Mouse (Mus musculus) urinary bladder, postnatal 25 days (tissue): ENCODE results near the gene Hs2st1.

Experiments used
- DNase-seq: peaks from one replicate; pipeline ENCODE4 v3.0.0; 2022; ENCODE audit warnings: low spot score

Hs2st1 gene

DNA sequence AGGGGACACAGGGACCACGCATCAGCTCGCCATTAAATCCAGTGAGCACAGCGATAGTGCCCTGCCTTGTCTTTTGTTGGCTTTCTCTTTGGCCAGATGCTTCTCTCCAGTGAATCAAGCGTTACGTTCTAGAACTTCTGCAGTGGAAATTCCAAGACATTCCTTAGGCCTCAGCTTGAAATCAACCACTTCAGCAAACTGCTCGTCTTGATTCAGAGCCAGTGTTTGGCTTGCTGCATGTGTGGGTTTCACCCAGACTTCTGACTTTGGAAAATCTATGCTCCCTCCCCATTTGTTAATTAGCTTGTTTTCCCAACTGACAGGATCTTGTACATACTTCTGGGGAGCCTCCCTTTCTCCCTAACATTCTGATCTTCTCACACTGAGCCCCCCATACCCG lies 16.8 kb upstream of the Hs2st1 start:
- DNase-seq: no peak

DNA sequence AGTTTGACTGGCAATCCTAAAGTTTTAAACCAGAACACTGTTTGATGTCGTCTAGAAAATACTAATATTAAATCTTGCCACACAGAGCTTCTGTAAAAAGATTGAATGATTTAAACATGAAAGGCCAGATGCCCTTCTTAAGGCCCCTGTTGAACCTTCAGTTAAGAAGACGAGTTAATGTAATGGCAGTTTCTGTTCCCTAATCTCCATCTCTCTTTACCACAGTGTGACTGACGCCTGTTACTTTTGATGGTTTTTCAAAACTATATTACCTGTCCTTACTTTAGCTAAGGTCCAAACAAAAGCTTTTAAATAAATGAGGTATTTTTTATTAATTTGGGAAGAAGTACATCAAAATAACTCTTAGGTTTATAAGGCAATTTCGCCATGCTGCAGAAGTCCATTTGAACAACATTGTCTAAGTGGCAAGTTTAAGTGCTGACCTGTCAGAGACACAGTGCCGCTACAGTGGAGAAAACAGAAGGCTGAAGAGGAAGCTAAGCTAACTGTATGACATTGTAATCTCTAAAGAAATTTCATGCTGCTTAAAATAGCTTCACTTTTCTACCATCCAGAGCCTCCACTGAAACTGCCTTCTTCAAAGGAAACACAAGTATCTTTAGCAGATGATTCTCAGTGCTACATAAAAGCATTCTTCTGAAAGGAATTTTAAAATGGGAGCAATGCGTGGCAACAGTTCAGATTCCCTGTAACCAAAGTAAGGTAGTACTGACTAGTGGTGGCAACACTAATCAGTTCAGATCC lies 15.0 kb upstream of the Hs2st1 start:
- DNase-seq: no peak

DNA sequence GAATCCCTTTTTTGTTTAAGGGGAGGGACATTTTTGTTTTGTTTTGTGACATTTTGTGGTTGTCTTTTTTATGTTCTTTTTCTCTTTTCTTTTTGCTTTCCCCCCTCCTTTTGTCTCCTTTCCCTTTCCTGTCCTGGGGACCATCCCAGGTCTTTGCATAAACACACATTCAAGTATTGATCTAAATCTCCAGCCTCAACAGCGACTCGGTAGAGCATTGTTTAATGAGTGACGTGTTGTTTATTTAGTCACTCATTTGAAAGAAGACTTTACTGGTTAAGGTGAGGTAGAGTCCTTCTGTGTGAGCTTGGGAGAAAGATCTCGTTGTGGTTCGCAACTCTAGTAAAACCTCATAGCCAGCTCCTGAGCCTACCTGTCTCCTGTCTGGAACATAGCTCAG lies 13.8 kb upstream of the Hs2st1 start:
- DNase-seq: no peak

DNA sequence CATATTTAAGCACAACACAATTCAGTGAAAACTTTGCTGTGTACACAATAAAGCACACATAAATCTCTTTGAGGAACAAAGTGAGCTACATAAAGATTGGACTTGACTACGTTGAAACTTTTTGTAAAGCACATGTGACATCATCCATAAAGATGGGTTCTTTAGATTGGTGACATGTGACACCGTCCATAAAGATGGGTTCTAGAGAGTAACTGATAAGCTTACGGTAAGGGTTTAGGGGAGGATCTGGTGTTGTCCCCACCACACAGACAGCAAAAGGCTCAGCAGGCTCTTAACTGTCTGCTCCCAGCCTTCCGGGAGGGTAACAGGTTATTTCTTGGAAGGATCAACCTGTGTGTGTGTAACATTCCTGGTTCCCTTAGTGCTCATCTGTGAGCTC lies 12.3 kb upstream of the Hs2st1 start:
- DNase-seq: no peak

DNA sequence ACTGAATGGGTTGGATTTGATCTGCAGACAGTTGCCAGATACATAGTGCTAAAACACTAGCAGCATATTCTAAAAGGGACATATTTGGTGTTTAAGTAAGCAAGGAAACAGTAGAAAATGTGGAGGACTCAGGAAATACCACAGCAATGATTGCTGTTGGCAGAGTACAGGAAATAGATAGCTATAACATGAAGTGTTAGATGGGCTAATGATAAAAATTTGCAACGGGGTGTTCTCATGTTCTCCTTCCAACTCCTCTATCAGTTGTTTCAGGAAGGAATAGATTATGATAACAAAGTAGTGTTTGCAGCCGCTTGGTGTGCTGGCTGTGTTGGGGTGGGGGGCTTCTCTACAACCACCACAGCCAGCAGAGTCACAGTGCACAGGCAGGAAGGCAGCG lies 11.9 kb upstream of the Hs2st1 start:
- no peak for DNase-seq

DNA sequence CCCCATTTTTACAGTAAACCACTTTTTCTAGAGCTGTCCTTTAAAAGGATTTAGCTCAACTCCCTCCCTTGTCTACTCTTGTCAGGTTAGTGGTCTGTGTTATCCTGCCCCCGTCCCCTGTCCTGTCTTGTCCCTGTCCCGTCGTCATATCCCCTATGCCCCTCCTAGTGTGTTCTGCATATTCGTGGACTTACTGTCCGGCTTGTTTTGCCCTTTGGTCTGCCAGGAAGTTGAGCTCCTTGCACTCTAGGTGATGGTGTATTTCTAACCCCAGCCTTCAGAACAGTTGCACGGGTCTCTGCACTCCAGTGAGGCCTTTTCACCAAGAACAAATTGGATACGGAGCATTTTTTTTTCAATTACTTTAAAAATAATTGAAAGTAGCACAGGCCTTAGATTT lies 10.3 kb upstream of the Hs2st1 start:
- DNase-seq: no peak

DNA sequence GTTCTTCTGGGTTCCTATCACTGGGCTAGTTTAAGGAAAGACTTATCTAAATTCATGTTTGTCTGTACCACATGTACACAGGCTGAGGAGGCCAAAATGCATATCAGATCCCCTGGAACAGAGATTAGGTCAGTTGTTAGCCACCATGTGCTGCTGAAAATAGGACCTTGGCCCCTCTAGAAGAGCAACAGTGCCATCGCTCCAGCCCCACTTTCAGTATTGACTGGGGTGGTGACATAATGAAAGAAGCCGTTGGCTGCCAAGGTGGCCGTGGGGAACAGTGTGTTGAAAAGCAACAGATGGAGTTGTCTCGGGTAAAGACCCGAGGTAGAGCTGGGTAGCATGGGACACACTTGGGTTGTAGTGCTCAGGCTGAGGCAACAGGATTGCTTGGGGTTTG lies 9.8 kb upstream of the Hs2st1 start:
- DNase-seq: no peak

DNA sequence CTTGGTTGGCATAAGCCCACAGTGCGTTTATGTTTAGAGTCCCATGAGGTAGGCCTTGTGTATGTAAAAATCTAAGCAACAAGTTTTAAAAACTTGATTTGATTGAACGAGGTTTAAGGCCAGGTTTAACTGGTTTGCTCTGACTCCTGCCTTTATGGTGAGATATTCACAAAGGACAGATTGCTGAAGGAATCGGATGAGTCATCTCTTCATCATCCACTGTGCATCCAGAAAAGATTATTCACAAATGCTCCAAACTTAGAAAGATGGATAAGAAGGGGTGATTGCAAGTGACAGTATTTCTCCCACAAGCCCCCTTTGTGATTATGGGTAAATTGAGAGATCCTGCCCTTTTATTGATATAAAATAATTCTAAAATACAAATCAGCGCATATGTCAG lies 8.9 kb upstream of the Hs2st1 start:
- no peak for DNase-seq

DNA sequence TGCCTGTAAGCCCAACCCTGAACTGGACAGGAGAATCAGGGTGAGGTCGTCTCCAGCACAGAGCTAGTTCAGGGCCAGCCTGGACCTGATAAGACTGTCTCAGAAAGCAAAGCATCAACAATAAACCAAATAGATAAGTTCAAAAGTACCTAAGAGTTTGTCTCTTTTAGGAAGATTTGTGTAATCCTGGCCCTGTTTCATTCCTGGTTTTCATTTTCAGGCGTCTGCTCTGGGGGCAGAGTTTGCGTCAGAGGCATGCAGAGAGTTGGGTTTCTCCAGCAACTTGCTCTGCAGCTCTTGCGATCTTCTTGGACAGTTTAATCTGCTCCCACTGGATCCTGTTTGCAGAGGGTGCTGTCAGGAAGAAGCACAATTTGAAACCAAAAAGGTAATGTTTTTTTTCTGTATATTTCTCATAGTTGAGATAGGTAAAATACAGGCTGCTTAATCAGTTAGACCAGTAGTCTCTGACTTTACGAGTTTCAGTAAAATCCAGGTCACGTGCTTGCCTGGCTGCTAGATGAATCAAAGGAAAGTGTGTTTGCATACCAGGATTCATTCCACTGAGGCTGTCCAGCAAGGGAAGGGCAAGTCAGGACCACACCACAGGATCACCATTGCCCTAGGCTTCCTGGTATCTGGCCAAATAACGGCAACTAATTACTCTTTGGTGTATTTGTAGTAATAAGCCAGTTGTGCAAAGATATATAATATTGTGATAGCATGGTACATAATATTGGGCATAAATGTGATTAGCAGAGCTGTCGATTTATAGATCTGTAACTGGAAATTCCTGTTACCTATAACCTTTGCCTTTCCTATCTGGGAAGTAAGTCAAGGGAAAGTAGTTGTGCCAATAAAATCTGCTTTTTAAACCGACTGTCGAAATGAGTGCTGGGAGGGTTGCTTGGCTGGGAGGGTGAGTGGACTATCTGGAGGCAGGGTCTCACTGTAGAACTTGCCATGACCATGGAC lies 7.7 kb upstream of the Hs2st1 start:
- DNase-seq: no peak

DNA sequence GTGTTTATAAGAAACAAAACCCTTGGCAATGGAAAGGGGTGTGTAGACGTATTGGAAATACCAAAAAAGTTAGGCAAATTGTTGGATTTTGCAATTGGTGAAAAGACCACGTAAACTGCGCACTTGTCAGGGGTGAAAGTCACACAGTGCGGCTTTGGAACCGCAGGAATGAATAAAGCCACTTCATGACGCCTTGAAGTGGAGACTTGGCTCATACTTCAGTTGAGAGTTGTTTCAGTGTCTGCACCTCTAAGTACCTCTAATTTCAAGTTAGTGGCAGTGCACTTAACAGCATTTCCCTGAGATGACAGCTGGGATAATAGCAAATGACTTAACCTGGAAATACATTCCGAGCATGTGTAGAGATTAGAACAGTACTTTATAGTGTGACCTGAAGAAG lies 4.3 kb upstream of the Hs2st1 start:
- DNase-seq: no peak

DNA sequence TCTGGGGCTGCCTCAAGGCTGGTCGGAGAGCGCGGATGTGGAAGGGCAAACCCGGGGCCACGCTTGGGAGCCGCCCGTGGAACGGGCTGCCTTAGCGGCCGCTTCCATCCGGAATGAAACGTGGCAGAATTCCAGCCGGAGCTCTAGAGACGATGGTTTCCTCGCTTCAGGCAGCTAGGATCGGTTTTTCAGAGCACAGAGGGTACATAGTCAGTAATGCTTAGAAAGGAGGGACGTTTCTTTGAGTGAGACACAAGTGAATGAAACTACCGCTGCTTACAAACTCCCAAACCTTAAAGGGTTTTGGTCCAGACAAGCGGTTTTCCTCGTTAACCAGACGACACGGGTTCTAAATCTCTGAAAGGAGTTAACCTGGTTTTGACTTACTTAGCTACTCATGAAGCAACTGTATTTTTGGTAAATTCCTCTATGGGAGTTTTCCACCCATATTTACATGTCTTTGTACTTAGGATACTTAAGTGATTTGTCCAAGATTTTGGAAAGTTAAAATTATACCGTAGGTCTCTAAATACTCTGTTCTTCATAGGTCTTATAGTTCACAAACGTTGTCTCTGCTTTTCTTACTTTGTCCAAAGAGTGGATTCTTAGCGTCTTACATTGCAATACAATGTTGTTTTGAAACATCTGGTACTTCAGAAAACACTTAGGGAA lies 971 bp upstream of the Hs2st1 start:
- no peak for DNase-seq

DNA sequence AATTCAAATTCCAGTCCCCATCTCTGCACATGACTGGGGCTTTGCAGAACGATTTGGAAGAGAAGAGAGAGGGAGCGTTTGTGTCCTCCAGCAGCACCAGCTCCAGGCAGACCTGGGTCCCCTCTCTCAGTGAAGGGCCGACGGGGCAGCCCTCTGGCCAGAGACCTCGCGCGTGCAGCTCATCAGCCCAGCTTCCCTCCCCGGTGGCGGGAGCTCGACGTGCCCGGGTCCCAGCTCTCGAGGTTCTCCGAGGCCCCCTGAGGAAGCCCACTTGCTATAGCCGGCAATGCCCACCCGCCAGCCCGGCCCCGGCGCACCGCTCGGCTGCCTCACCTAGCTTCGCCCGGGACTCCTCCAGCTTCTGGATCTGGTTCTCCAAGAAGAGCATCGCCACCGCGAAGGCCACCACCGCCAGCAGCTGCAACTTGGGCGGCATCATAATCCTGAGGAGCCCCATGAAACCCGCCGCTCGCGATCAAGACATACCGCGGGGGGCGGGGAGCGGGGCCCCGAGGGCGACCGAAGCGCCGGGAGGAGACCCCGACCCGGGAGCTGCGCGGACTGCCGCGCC lies 495 bp downstream of the Hs2st1 start:
- peak; percentile 40 for DNase-seq

DNA sequence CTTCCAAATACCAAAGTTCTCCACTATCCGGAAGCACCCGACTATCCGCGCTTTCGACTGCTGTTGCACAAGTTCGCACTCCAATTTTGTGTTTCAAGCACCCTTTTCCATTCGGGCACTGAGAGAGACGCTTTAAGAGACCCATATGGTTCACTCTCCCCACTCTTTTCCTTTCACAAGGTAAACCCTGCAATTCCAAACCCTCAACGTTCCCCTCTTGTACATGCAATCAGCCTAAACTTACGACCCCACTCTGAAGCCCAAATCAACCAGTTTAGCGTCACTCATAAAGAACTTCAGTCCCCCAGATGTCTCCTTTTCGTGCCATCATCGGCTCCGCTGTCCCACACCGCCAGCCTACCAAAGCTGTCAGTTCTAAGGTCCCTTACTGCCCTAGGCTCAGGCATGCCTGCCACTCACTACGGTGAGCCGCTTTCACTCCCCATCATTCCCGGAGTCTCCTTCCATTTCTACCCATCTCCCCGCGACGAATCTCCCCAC lies 1.1 kb downstream of the Hs2st1 start:
- DNase-seq: no peak

DNA sequence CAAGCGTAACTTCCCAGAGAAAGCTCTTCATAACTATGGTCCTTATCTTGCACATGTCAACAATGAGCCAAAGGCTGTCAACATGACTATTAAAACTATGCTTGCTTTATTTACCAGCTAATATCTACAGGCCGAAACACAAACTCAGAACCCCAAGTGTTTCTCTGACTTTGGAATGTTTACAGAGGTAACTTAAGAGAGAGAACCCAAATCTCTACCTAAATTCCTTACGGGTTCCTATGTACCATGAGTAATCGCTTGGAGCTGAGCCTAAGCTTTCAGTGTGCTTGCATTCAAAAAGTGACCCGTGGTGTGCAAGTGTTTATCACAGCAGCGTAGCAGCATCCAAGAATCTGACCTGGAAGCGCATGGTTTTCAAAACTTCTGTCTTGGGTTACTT lies 4.8 kb downstream of the Hs2st1 start:
- DNase-seq: no peak

DNA sequence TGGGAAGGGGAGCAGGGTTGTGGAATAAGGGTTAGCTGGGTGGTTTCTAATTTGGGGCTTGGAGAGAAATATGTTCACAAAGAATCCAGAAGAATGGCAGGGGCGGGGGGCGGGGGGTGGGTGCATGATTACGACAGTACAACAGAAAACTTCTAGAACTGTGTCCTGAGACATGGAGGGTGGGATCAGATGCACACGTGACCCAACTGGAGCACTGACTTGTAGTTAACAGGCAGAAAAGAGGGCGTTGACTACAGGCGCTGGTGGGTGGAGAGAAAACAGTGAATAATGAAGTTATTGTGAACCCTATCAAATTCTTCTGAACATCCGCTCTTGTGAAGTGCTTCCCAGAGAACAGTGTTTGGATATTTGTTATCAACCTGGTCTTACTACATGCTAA lies 6.1 kb downstream of the Hs2st1 start:
- no peak for DNase-seq

DNA sequence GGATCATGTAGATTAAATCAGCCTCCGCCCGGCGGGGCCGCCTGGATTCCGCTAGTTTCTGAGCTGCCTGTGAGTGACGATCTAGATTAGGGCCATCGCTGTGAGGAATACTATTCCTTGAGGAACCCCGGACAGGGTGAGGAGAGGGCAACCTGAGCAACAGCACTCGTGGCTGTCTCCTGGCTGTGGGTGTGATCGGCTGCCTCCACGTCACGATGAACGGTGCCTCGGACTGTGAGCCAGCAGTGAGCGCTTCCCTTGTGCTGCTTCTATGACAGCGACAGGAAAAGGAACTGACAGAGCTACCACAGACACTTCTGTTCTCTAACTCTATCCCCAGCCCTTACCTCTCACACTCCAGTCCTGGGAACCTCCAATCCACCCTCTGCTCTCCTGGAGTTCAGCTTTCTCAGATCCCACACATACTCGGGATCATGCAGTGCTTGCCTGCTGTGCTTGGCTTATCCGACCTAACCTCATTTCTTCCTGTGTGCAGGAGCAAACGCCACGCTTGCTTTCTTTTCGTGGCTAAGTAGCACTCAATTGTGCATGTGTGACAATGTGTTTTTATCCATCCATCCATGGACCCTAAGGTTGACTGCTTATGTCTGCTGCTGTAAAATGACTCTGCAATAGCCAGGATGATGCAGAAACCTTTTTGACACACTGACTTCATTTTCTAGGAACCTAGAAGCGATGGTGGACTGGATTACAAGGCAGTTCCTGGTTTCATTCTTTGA lies 8.3 kb downstream of the Hs2st1 start:
- DNase-seq: no peak

DNA sequence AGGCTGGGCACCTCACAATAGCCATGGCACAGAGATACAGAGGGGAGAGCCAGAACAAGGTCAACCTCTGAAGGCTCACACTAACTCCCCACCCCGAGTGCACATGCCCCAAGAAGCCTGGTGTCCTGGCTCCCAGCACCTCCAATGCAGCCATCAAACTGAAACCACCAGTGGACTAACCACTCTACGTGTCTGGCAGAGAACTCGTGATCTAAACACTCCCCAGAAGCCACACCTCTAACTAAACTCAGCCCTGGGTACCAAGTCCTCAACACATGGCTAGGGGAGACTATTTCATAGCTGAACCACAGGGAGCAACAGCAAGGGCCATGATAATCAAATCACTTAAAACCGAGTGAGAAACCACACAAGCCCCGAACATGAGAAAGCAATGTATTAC lies 11.7 kb downstream of the Hs2st1 start:
- no peak for DNase-seq

DNA sequence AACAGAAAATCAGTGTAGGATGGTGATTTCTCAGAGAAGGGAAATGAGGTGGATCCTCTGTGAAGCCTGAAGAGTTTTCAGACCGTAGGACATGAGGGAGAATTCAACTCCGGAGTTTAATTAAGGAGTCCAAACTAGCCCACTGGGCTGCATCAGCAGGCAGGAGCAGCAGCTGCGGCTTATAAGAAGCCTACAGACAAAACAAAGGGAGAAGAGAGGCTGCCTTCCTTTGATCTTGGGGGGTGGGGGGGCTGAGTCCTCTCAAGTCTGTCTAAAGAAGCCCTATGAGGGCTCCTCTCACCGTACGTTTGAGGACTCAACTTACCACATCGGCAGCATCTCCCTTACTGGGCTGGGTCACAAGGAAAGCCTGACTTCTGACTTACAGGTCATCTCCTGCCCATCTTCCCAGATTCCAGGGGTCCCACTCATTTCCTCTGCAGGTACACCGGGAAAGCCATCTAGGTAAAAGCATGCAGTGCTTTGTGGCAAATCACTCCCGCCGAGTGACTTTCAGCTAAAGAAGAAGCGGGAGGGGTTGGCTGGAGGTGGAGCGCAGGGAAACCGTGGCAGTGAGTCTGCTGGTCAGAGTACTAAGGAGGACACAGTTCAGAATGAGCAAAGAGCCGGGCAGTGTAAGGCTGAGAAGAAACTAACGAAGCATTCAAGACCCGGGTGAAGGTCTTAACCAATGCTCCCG lies 13.2 kb downstream of the Hs2st1 start:
- no peak for DNase-seq

DNA sequence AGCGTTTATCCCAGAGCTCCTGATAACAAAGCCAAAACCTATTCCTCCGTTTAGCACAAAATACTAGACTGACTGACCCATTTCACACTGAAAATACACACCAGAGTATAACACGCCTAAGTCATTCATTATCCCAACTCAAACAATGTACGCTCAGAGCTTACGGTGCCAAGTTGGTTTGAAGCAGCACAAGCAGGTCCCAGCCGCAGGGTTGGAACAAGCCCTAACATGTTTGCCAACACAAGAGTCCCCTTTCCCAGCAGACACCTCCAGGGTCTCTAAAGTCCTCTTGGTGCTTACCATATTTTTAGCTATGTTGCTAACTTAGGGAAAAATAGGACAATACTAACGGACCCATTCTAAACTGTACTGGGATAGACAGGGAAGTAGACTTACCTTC lies 14.8 kb downstream of the Hs2st1 start:
- no peak for DNase-seq

DNA sequence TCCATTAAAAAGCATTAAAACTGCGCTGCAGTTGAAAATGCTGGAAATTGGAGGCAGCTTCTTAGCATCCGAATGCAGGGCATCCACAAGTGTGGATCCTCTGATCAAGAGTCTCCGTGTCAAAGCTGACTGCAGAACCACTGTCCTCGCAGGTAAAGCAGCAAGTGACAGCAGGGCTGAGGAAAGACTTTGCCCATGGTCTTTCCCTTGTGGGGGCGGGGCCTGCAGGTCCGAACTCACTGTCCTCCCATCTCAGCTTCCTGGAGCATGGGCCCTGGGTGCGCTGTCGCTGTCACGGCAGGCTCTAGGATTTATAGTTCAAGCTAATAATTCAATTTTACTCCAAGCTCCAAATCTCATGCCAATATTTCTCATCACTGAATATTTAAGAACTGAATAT lies 15.5 kb downstream of the Hs2st1 start:
- DNase-seq: no peak

DNA sequence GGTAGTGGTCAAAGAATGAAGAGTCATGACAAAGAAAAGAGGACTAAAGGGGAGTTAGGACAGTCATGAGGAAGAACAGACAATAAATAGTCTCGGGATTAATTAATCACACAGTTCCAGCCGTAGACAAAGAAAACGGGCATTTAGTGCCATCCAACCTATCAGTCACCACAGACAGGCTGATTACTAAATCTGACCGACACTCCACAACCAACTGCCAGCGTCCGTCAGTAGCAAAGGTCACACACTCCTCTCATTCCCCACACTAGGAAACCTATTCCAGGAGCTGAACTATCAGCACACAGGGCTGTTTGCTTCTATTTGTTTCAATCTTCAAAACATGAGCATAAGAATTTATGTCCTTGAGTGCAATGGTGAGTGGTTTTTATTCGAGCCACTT lies 16.0 kb downstream of the Hs2st1 start:
- DNase-seq: no peak
